Mouse (Mus musculus) MEL (cell line): ENCODE results near the gene Syn3. TPM values are rescaled to one million over a fixed set of nuclear protein-coding genes. Genes with fewer than 3 reads are reported as not detected.

ENCODE experiments used
- DNase-seq: peaks from one replicate; pipeline ENCODE4 v3.0.0; 2011; ENCODE audit warnings: low read depth, low spot score
- H3K27ac ChIP-seq: 2 replicates; pipeline ENCODE4 v1.5.1; 2012; ENCODE audit warnings: low read depth, mild to moderate bottlenecking, control low read depth, low read length, moderate library complexity; ENCODE audit not compliant: control insufficient read depth
- H3K27me3 ChIP-seq, 2 experiments: fragments of 150-350 bp in 1 of 2; sonication (generic) in 1 of 2; 2 replicates each; pipeline ENCODE4 v1.6.1; 2012; ENCODE audit warnings: low read length in 2 of 2, mild to moderate bottlenecking in 2 of 2, improper control_type of control experiment in 1 of 2, moderate library complexity in 1 of 2; ENCODE audit not compliant: insufficient read depth in 2 of 2, control insufficient read depth in 1 of 2
- H3K36me3 ChIP-seq, 2 experiments: 2 replicates each; pipeline ENCODE4 v1.6.1; 2012 to 2014; ENCODE audit warnings: low read length in 2 of 2, improper control_type of control experiment in 1 of 2, inconsistent platforms in 1 of 2, mild to moderate bottlenecking in 1 of 2; ENCODE audit not compliant: insufficient read depth in 2 of 2, control insufficient read depth in 1 of 2
- H3K4me1 ChIP-seq, 2 experiments: fragments of 150-350 bp in 1 of 2; sonication (generic) in 1 of 2; 2 replicates each; pipeline ENCODE4 v1.6.1; 2012; ENCODE audit warnings: low read length in 2 of 2, improper control_type of control experiment in 1 of 2, mild to moderate bottlenecking in 1 of 2; ENCODE audit not compliant: insufficient read depth in 2 of 2, control insufficient read depth in 1 of 2
- H3K4me3 ChIP-seq, 2 experiments: fragments of 150-350 bp in 1 of 2; sonication (generic) in 1 of 2; 2 replicates each; pipeline ENCODE4 v1.5.1; 2012; ENCODE audit warnings: low read depth in 2 of 2, low read length in 2 of 2, mild to moderate bottlenecking in 2 of 2, moderate library complexity in 2 of 2, control low read depth in 1 of 2, improper control_type of control experiment in 1 of 2; ENCODE audit not compliant: control insufficient read depth in 1 of 2, insufficient read depth in 1 of 2
- H3K79me2 ChIP-seq: 2 replicates; pipeline ENCODE4 v1.6.1; 2012; ENCODE audit warnings: mild to moderate bottlenecking, low read length, moderate library complexity; ENCODE audit not compliant: control insufficient read depth, poor library complexity, insufficient read depth
- H3K9ac ChIP-seq: 2 replicates; pipeline ENCODE4 v1.6.1; 2012; ENCODE audit warnings: low read depth, mild to moderate bottlenecking, control low read depth, low read length, moderate library complexity; ENCODE audit not compliant: control insufficient read depth, poor library complexity, severe bottlenecking
- H3K9me3 ChIP-seq: fragments of 150-350 bp; sonication (generic); replicated peaks from 2 replicates; pipeline ENCODE4 v1.6.1; 2012; ENCODE audit warnings: mild to moderate bottlenecking, low read length, improper control_type of control experiment, moderate library complexity; ENCODE audit not compliant: insufficient read depth
- CHD1 ChIP-seq: IDR thresholded peaks from 2 replicates; pipeline ENCODE4 v1.6.1; 2012; ENCODE audit warnings: low read depth, mild to moderate bottlenecking, inconsistent platforms, low read length, improper control_type of control experiment
- CHD2 ChIP-seq: IDR thresholded peaks from 2 replicates; pipeline ENCODE4 v1.6.1; 2011; ENCODE audit warnings: low read length, improper control_type of control experiment
- CTCF ChIP-seq, 3 experiments: IDR thresholded peaks in 2 of 3; conservative IDR thresholded peaks in 1 of 3; 2 replicates each; pipeline ENCODE4 v1.5.1; 2011 to 2012; ENCODE audit warnings: low read length in 3 of 3, low read depth in 2 of 3, mild to moderate bottlenecking in 2 of 3, improper control_type of control experiment in 1 of 3, inconsistent platforms in 1 of 3, mixed read lengths in 1 of 3, moderate library complexity in 1 of 3; ENCODE audit not compliant: control insufficient read depth in 1 of 3, insufficient read depth in 1 of 3, poor library complexity in 1 of 3, severe bottlenecking in 1 of 3
- EP300 ChIP-seq, 2 experiments: IDR thresholded peaks; 2 replicates each; pipeline ENCODE4 v1.6.1; 2011; ENCODE audit warnings: improper control_type of control experiment in 2 of 2, low read length in 2 of 2, low read depth in 1 of 2, mild to moderate bottlenecking in 1 of 2
- GABPA ChIP-seq: IDR thresholded peaks from 2 replicates; pipeline ENCODE4 v1.6.1; 2012; ENCODE audit warnings: low read depth, mild to moderate bottlenecking, inconsistent platforms, low read length, improper control_type of control experiment, moderate library complexity
- GATA1 ChIP-seq: IDR thresholded peaks from 2 replicates; pipeline ENCODE4 v1.6.1; 2011; ENCODE audit warnings: low read depth, low read length, improper control_type of control experiment
- HCFC1 ChIP-seq: IDR thresholded peaks from 2 replicates; pipeline ENCODE4 v1.6.1; 2012; ENCODE audit warnings: low read depth, mild to moderate bottlenecking, inconsistent platforms, low read length, improper control_type of control experiment, moderate library complexity
- KAT2A ChIP-seq: conservative IDR thresholded peaks from 2 replicates; pipeline ENCODE4 v1.6.1; 2012; ENCODE audit warnings: low read depth, low read length, improper control_type of control experiment, inconsistent platforms
- MEF2A ChIP-seq: IDR thresholded peaks from 2 replicates; pipeline ENCODE4 v1.6.1; 2014; ENCODE audit warnings: low read depth, mild to moderate bottlenecking, inconsistent platforms, low read length, improper control_type of control experiment; ENCODE audit not compliant: poor library complexity, insufficient replicate concordance, severe bottlenecking; ENCODE audit errors: extremely low read depth
- POLR2A ChIP-seq, 2 experiments: IDR thresholded peaks; 2 replicates each; pipeline ENCODE4 v1.6.1; 2011 to 2012; ENCODE audit warnings: low read length in 2 of 2, mild to moderate bottlenecking in 2 of 2, control low read depth in 1 of 2, improper control_type of control experiment in 1 of 2, low read depth in 1 of 2, moderate library complexity in 1 of 2; ENCODE audit not compliant: control insufficient read depth in 1 of 2, insufficient read depth in 1 of 2, poor library complexity in 1 of 2
- POLR2AphosphoS2 ChIP-seq: IDR thresholded peaks from 2 replicates; pipeline ENCODE4 v1.6.1; 2011; ENCODE audit warnings: low read length, improper control_type of control experiment
- TBP ChIP-seq: IDR thresholded peaks from 2 replicates; pipeline ENCODE4 v1.8.0; 2011; ENCODE audit warnings: low read depth, low read length, improper control_type of control experiment
- TCF12 ChIP-seq: IDR thresholded peaks from 2 replicates; pipeline ENCODE4 v1.6.1; 2014; ENCODE audit warnings: low read depth, mild to moderate bottlenecking, inconsistent platforms, low read length, improper control_type of control experiment, moderate library complexity
- UBTF ChIP-seq: IDR thresholded peaks from 2 replicates; pipeline ENCODE4 v1.6.1; 2012; ENCODE audit warnings: low read depth, mild to moderate bottlenecking, inconsistent platforms, low read length, improper control_type of control experiment, moderate library complexity, borderline replicate concordance; ENCODE audit not compliant: insufficient read depth
- ZKSCAN1 ChIP-seq: IDR thresholded peaks from 2 replicates; pipeline ENCODE4 v1.6.1; 2012; ENCODE audit warnings: low read depth, mild to moderate bottlenecking, inconsistent platforms, low read length, improper control_type of control experiment, moderate library complexity
- polyA plus RNA-seq, 2 experiments: library from polyadenylated mRNA; stranded (reverse) in 1 of 2; unstranded in 1 of 2; fragments of >175 nt in 1 of 2; fragments of >200 nt in 1 of 2; gene quantifications; 2 replicates each; pipeline versions ENCODE4 v1.2.1 to v1.2.4; 2012; ENCODE audit warnings: low replicate concordance in 2 of 2, low read depth in 1 of 2; ENCODE audit not compliant: insufficient read length in 2 of 2, insufficient read depth in 1 of 2, missing spikeins in 1 of 2
- total RNA-seq: library from RNA; depleted of rRNA; stranded (reverse); fragments of 300-350 nt; gene quantifications from 2 replicates; pipeline ENCODE4 v1.2.3, GENCODE M21; 2012

The Syn3 gene
- total and polyA plus RNA-seq, 3 experiments = 0.06 TPM; not detected in 2

DNA sequence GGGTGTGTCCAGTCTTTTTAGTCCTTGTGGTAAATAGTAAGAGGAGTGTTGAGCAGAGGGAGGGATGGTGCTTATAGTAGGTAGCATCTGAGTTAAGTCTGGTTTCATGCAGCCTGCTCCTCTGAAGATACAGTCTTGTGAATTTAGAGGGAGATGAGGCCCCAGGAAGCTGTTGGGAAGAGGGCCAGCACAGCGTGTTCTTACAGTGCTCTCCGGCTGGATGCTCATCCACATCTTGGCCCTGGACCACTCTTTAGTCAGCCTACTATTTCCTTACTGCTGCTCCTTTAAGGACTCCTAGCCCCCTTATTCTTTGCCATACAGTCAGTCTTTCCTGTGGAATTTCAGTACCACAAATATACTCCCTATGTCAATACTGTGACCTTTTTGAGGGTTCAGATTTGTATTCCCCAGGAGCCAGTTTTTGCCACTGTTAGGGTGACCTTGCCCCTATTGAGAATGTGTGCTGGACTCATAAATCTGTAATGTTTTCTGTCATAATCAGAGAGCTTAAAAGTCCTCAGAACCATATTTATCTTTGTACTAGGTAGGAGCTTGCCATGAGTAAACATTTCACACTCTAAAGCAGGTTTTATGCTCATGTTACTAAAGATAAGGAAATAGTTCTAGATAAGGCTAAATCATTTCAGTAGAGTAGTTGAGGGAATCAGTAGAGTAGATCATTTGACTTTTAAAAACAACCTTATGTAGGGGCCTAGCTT lies 464.5 kb downstream of the Syn3 start:
- H3K9me3 ChIP-seq = no peaks in the 10 kb centered on the region
- TF ChIP-seq CHD2 = no peak
- TF ChIP-seq GATA1 = peak; percentile 13; the same call in 1 of the 2 replicates
- TF ChIP-seq, all 39 proteins: peak for 1
- no peaks in the 10 kb centered on the region for H3K4me1 ChIP-seq
- H3K4me3 ChIP-seq = no peak overlapping the region
- no peaks in the 10 kb centered on the region for H3K27me3 ChIP-seq
- peaks cover 0 to 28% of the 10 kb centered on the region in 2 experiments; a peak in 2 of 4 replicates for H3K36me3 ChIP-seq
- no peak overlapping the region for H3K27ac ChIP-seq
- DNase-seq = no peak
- H3K9ac ChIP-seq = no peak overlapping the region
- H3K79me2 ChIP-seq = peaks cover 3% of the 10 kb centered on the region; the same call in 1 of the 2 replicates

- Histone ChIP-seq H3K4me1 (no peaks in the 10 kb centered on the region), H3K4me3 (no peak overlapping the region), H3K9ac (no peak overlapping the region), H3K79me2 (peaks cover 8% of the 10 kb centered on the region; the same call in 1 of the 2 replicates), H3K27me3 (no peaks in the 10 kb centered on the region), H3K9me3 (no peaks in the 10 kb centered on the region), H3K36me3 (peaks cover 0 to 30% of the 10 kb centered on the region in 2 experiments; a peak in 3 of 4 replicates), H3K27ac (no peak overlapping the region)
- no peak for DNase-seq
- TF ChIP-seq MEF2A (no peak), EP300 (IDR thresholded peaks at IDR 0.05; ENCODE audit: low read depth in 1 of 2, low read length in 2 of 2) (no peak), KAT2A (no peak), POLR2A (IDR thresholded peaks at IDR 0.05; ENCODE audit: control insufficient read depth in 1 of 2, insufficient read depth in 1 of 2, low read depth in 1 of 2, low read length in 2 of 2, poor library complexity in 1 of 2) (no peak), HCFC1 (no peak), ZKSCAN1 (no peak), CHD1 (no peak), TCF12 (no peak), UBTF (no peak), CTCF (IDR thresholded peaks at IDR 0.05 in 2 of 3, conservative IDR thresholded peaks at IDR 0.05 in 1 of 3; ENCODE audit: control insufficient read depth in 1 of 3, insufficient read depth in 1 of 3, low read depth in 2 of 3, low read length in 3 of 3, poor library complexity in 1 of 3, severe bottlenecking in 1 of 3) (no peak), TBP (no peak), GABPA (no peak), POLR2AphosphoS2 (no peak)
These were observed 466.2 kb downstream of the Syn3 start for GRCm38 (mm10) chr10:86032517-86032916.
